Mouse (Mus musculus) stomach, postnatal 0 days (tissue): ENCODE results near the gene Mkln1. TPM values are rescaled to one million over a fixed set of nuclear protein-coding genes. Genes with fewer than 3 reads are reported as not detected.

Experiments
- ATAC-seq: fragments of 200-750 bp; cut with Nextera tagmentation; 2 replicates; pipeline ENCODE4 v1.8.0; 2017; ENCODE audit not compliant: low FRiP score, low TSS enrichment
- DNase-seq: peaks from one replicate; pipeline ENCODE4 v3.0.0-alpha.2; 2016; ENCODE audit warnings: low spot score
- H3K27ac ChIP-seq: fragments of 300-500 bp; sonication (generic); replicated peaks from 2 replicates; pipeline ENCODE4 v1.5.1; 2014; ENCODE audit warnings: mild to moderate bottlenecking, control low read depth
- H3K27me3 ChIP-seq: fragments of 300-500 bp; sonication (generic); 2 replicates; pipeline ENCODE4 v1.6.1; 2014; ENCODE audit warnings: low read length; ENCODE audit not compliant: control insufficient read depth, insufficient read depth
- H3K36me3 ChIP-seq: fragments of 300-500 bp; sonication (generic); 2 replicates; pipeline ENCODE4 v1.6.1; 2014; ENCODE audit warnings: low read length, mixed read lengths; ENCODE audit not compliant: control insufficient read depth, insufficient read depth
- H3K4me1 ChIP-seq: fragments of 300-500 bp; sonication (generic); replicated peaks from 2 replicates; pipeline ENCODE4 v1.6.1; 2014; ENCODE audit warnings: antibody characterized with exemption; ENCODE audit not compliant: control insufficient read depth, insufficient read depth
- H3K4me2 ChIP-seq: fragments of 300-500 bp; sonication (generic); replicated peaks from 2 replicates; pipeline ENCODE4 v1.6.1; 2014; ENCODE audit warnings: low read depth, mild to moderate bottlenecking, control low read depth, moderate library complexity
- H3K4me3 ChIP-seq: fragments of 300-500 bp; sonication (generic); 2 replicates; pipeline ENCODE4 v1.5.1; 2014; ENCODE audit warnings: low read depth, low read length, control low read depth
- H3K9ac ChIP-seq: fragments of 300-500 bp; sonication (generic); 2 replicates; pipeline ENCODE4 v1.6.1; 2014; ENCODE audit warnings: mild to moderate bottlenecking, low read length, control low read depth, mixed read lengths
- H3K9me3 ChIP-seq: fragments of 300-500 bp; sonication (generic); 2 replicates; pipeline ENCODE4 v1.6.1; 2016; ENCODE audit warnings: low read length; ENCODE audit not compliant: control insufficient read depth
- CTCF ChIP-seq: IDR thresholded peaks from 2 replicates; pipeline ENCODE4 v1.5.1; 2016; ENCODE audit warnings: antibody characterized with exemption, low read depth, mild to moderate bottlenecking, moderate library complexity
- EP300 ChIP-seq: optimal IDR thresholded peaks from 2 replicates; pipeline ENCODE3; 2016; ENCODE audit warnings: antibody characterized with exemption
- WGBS: fragments of 180-500 bp; shearing (Covaris S2); extraction: QIAGEN DNeasy Blood & Tissue Kit; methylation state at CpG from one replicate; pipeline ENCODE4 v1.1.7; 2014; 5-methylcytosine and 5-hydroxymethylcytosine counted together
- polyA plus RNA-seq: library from polyadenylated mRNA; unstranded; fragments of >200 nt; fragmentation: Nextera tagmentation; extraction: Ambion mirVana; gene quantifications from 2 replicates; pipeline ENCODE4 v1.2.1, GENCODE M21; 2015

Gene Mkln1
- polyA plus RNA-seq, 1 experiment from 2014 or later: 108 TPM

- Histone ChIP-seq H3K27ac (peak overlapping the region; percentile 53; the same call in 1 of the 2 replicates), H3K4me1 (no peaks in the 10 kb centered on the region), H3K9ac (no peak overlapping the region), H3K4me3 (no peak overlapping the region), H3K36me3 (no peaks in the 10 kb centered on the region), H3K9me3 (no peaks in the 10 kb centered on the region), H3K27me3 (no peaks in the 10 kb centered on the region), H3K4me2 (no peak overlapping the region)
- ATAC-seq: peak; percentile 73
- peak; percentile 48 for DNase-seq
- TF ChIP-seq EP300 (no peak), CTCF (no peak)
- WGBS: 32% methylated on average over 2 of the region's 2 CpGs
These were observed 119.8 kb downstream of the Mkln1 start for GRCm38 (mm10) chr6:31518338-31518698.

GRCm38 (mm10) chr6:31519001-31519471 lies 120.5 kb downstream of the Mkln1 start:
- no peaks in the 10 kb centered on the region for H3K9me3 ChIP-seq
- no peaks in the 10 kb centered on the region for H3K27me3 ChIP-seq
- 0 out of 2 replicates have a peak, but pooled peaks have one; percentile 21 for ATAC-seq
- no peaks in the 10 kb centered on the region for H3K36me3 ChIP-seq
- no peak overlapping the region for H3K4me2 ChIP-seq
- H3K4me1 ChIP-seq: no peaks in the 10 kb centered on the region
- WGBS: 66% methylated on average over 8 of the region's 8 CpGs
- no peak for DNase-seq
- peak; percentile 72 for TF ChIP-seq CTCF
- no peak for TF ChIP-seq EP300
- H3K4me3 ChIP-seq: no peak overlapping the region
- no peak overlapping the region for H3K9ac ChIP-seq
- H3K27ac ChIP-seq: no peak overlapping the region

- no peaks in the 10 kb centered on the region for H3K36me3 ChIP-seq
- no peaks in the 10 kb centered on the region for H3K27me3 ChIP-seq
- H3K4me2 ChIP-seq: no peak overlapping the region
- no peaks in the 10 kb centered on the region for H3K9me3 ChIP-seq
- H3K9ac ChIP-seq: no peak overlapping the region
- no peak for DNase-seq
- no peak overlapping the region for H3K27ac ChIP-seq
- no peaks in the 10 kb centered on the region for H3K4me1 ChIP-seq
- 72% methylated on average over 7 of the region's 7 CpGs for WGBS
- TF ChIP-seq CTCF (no peak), EP300 (no peak)
- no peak for ATAC-seq
- no peak overlapping the region for H3K4me3 ChIP-seq
These were observed 122.1 kb downstream of the Mkln1 start for GRCm38 (mm10) chr6:31520486-31521215.

- Histone ChIP-seq H3K9ac (no peak overlapping the region), H3K4me3 (no peak overlapping the region), H3K9me3 (no peaks in the 10 kb centered on the region), H3K4me2 (no peak overlapping the region), H3K4me1 (no peaks in the 10 kb centered on the region), H3K36me3 (no peaks in the 10 kb centered on the region), H3K27ac (no peak overlapping the region), H3K27me3 (no peaks in the 10 kb centered on the region)
- TF ChIP-seq CTCF (no peak), EP300 (no peak)
- no peak for DNase-seq
- WGBS: 78% methylated on average over 8 of the region's 8 CpGs
- ATAC-seq: no peak
These were observed 123.2 kb downstream of the Mkln1 start for GRCm38 (mm10) chr6:31521491-31522355.

GRCm38 (mm10) chr6:31522478-31522877 lies 123.9 kb downstream of the Mkln1 start:
- Histone ChIP-seq H3K9me3 (no peaks in the 10 kb centered on the region), H3K27ac (no peak overlapping the region), H3K4me2 (no peak overlapping the region), H3K4me3 (no peak overlapping the region), H3K9ac (no peak overlapping the region), H3K4me1 (no peaks in the 10 kb centered on the region), H3K36me3 (no peaks in the 10 kb centered on the region), H3K27me3 (no peaks in the 10 kb centered on the region)
- 74% methylated on average over 4 of the region's 4 CpGs for WGBS
- TF ChIP-seq EP300: no peak
- no peak for TF ChIP-seq CTCF
- ATAC-seq: no peak
- DNase-seq: no peak
